Mouse (Mus musculus): ENCODE results near the gene Abo. TPM values are rescaled to one million over a fixed set of nuclear protein-coding genes. Genes with fewer than 3 reads are reported as not detected.

Abo gene
- polyA plus RNA-seq (2012; rRNA removed) = 0.12 TPM in 1 of 2 replicates, not detected in the other

DNA sequence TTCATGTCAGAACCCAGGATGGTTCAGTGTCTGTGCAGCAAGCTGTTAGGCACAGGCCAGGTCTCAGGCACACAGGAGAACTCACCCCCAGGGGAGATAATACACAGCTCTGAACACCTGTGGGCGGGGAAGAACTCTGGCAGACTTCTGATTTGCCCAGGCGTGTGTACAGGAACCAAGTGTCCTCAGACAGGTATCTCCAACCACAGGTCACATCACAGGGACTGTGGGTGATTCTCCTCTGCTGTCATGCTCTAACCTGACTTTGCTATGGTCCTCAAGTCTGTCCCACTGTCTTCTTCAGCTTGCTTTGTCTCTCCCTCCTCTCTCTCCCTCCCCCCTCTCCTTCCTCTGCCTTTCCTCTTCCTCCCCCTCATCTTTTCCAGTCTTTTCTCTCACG, at the start of gene Abo:
Abo (minus strand) TSS at position 101 of the 400 bp plus-strand sequence.

GRCm38 (mm10) chr2:26910124-26910993, 45.6 kb upstream of the Abo start, which contains the start of the genes Med22 and Rpl7a:
Gene Med22, minus strand, starts transcription at chr2:26910677.
Gene Rpl7a, plus strand, starts transcription at chr2:26910764.

DNA sequence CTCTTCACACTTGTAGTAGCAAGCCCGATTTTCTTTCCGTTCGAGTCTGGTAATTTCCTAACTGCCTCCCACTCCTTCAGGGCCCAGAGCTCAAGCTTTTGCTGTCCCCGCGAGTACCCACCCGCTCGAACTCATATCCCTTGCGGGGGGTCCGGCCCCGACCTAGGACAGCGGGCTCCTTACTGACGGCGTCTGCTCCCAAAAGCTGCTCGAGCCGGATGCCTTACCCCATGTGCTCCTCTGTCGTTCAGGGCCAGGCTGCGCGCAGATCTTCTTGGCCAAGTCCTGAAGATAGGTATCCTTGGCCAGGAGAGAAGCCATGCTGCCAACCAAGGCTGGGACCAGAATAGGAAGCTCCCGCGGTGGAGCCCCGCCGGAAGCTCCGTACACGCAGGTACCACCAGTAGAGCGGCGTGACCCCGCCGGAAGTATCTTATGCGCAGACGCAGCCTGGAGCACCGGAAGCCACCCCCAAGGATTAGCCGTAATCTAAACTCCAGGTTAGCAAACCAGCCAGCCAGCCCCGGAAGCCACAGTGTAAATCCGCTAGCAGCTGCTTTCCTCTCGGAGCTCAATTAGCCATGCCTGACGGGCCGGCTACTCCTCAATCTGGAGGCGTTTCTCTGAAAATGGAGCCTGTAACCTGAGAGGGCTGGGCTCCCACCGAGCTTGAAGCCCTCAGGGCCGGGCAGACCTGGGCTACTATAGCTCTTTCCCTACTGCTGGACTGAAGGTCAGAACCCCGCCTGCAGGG, 37.9 kb upstream of the Abo start, which contains the start of gene Surf6:
Surf6 (minus strand) TSS at position 413 of the 754 bp plus-strand sequence.

Other genes starting within 250 kb of the Abo start
- 35.0 and 40.4 TPM in 2 replicates for gene Fam69b, start 236.5 kb downstream of the Abo start, polyA plus RNA-seq (2012; rRNA removed)
- gene Lcn4, start 193.7 kb downstream of the Abo start, polyA plus RNA-seq (2012; rRNA removed) = not detected in 2 replicates
- gene Surf6, start 37.9 kb upstream of the Abo start, polyA plus RNA-seq (2012; rRNA removed) = 11.4 and 13.5 TPM in 2 replicates
- 55.5 and 58.6 TPM in 2 replicates for gene Med22, start 45.7 kb upstream of the Abo start, polyA plus RNA-seq (2012; rRNA removed)
- gene Rpl7a, start 45.8 kb upstream of the Abo start, polyA plus RNA-seq (2012; rRNA removed) = 1,025 and 1,306 TPM in 2 replicates
- gene Surf2, start 51.4 kb upstream of the Abo start, polyA plus RNA-seq (2012; rRNA removed) = 26.4 and 40.6 TPM in 2 replicates
- gene Surf1, start 51.6 kb upstream of the Abo start, polyA plus RNA-seq (2012; rRNA removed) = 45.5 and 54.3 TPM in 2 replicates
- gene Surf4, start 68.9 kb upstream of the Abo start, polyA plus RNA-seq (2012; rRNA removed) = 519 and 534 TPM in 2 replicates
- 0.26 and 0.33 TPM in 2 replicates for gene Stkld1, start 69.1 kb upstream of the Abo start, polyA plus RNA-seq (2012; rRNA removed)
- 22.0 and 24.6 TPM in 2 replicates for gene Rexo4, start 99.4 kb upstream of the Abo start, polyA plus RNA-seq (2012; rRNA removed)
- 0.08 and 0.10 TPM in 2 replicates for gene Adamts13, start 108.4 kb upstream of the Abo start, polyA plus RNA-seq (2012; rRNA removed)
- 76.5 and 99.4 TPM in 2 replicates for gene Cacfd1, start 144.9 kb upstream of the Abo start, polyA plus RNA-seq (2012; rRNA removed)
- 3.9 and 4.7 TPM in 2 replicates for gene Slc2a6, start 163.0 kb upstream of the Abo start, polyA plus RNA-seq (2012; rRNA removed)
- gene Mymk, start 207.2 kb upstream of the Abo start, polyA plus RNA-seq (2012; rRNA removed) = 0.51 and 1.6 TPM in 2 replicates
- 27.4 and 28.0 TPM in 2 replicates for gene Adamtsl2, start 214.4 kb upstream of the Abo start, polyA plus RNA-seq (2012; rRNA removed)

Measured in ovary, adult 2 months (tissue).